Mouse (Mus musculus) ZHBTc4 (cell line): ENCODE measurements at regions not wholly inside any gene's neighbourhood (a gene's known extent, or its start where the extent isn't known, plus 50 kb on each side); places are given as distances from the start of the nearest gene placed in this dataset.
A peak's percentile ranks its signal among the peaks of the same experiment; 100 is the strongest.

ENCODE experiments used
- DNase-seq: peaks from one replicate; pipeline ENCODE4 v3.0.0-alpha.2; 2011; ENCODE audit warnings: low read depth, low spot score

DNA sequence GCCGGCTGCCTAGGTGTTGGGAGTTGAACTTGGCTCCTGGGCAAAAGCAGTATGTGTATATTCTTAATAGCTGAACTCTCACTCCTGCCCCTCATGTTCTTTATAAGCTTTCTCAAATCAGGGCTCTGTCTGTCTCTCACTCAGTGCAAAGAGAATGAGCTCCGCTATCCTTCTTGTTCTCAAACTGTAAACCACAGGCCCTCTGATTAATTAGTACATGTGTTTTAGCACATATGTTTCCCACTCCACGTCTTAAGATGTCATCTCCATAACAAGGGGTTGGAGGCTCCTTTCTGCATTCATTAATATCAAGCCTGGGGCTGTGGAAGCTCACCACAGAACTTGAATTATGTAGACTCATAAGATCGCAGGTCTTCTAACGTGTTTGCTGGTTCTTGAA, 104.7 kb downstream of the Nsun3 start:
- no peak for DNase-seq

DNA sequence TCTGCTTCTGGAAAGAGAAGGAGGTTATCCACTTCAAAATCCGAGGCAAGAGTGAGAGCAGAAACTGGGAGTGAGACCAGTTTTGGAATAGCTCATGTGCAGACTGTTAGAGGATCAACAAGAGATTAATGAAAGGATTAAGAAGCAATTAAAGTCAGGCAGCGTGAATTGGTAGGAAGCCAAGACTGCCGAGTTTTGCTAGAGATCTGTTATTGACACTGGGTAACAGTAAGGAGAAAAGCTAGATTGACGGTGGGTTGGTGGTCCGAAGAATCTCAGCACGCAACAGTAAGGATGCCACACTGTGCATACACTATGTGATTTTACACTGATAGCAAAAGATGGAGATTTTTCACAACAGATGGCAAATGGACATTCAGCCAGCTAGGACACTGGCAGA, 109.8 kb downstream of the Nsun3 start:
- DNase-seq: no peak

DNA sequence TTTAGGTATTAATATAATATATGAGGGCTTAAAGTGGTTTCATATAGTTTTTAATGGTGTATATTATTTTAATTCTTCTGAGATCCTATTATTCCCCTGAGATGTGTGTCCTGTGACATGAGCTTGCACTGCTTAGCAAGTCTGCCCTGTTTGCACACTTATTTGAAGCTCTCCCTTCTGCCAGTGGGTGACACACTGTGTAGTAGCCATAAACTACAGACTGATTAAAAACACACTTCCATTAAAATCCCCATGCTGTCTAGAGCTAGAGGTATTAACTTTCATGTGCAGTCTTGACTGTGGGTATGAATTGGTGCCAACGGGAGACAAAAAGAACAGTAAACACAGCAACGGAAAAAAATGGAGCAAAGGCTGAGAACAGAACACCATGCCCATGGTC, 129.2 kb downstream of the Nsun3 start:
- no peak for DNase-seq

DNA sequence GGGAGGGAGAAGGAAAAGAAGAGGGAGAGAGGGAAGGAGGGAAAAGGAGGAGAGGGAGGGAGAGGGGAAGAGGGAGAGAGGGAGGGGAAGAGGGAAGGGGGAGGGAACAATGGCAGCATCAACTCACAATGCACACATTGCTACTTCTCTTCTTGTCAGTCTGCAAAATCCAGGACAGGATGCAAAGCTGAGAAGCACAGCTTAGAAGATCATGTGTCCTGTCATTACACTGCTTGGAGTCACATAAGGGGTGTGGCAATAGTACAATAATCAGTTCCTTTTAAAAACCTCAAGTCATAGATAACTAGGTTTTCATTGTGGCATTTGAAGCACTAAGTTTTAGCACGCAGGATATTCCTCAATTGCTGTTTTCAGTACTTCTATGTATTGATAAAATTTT, 132.2 kb downstream of the Nsun3 start:
- no peak for DNase-seq

DNA sequence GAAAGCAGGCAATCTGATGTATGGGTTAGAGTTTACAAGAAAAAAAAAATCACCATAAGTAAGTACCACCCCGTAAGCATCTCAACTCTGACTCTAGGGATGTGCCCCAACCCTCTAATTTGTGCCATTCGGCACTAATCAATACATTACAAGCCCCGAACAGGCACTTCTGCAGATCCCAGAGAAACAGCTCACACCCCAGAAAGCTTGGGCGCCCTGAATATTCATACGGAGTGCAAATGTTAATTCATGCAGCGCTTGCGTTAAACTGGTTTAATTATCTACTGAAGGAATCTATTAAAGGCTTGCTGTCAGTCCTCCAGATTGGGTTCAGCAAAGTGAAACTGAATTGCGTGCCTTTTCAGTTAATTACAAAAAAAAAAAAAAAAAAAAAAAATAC, 132.8 kb downstream of the Nsun3 start:
- DNase-seq: no peak

DNA sequence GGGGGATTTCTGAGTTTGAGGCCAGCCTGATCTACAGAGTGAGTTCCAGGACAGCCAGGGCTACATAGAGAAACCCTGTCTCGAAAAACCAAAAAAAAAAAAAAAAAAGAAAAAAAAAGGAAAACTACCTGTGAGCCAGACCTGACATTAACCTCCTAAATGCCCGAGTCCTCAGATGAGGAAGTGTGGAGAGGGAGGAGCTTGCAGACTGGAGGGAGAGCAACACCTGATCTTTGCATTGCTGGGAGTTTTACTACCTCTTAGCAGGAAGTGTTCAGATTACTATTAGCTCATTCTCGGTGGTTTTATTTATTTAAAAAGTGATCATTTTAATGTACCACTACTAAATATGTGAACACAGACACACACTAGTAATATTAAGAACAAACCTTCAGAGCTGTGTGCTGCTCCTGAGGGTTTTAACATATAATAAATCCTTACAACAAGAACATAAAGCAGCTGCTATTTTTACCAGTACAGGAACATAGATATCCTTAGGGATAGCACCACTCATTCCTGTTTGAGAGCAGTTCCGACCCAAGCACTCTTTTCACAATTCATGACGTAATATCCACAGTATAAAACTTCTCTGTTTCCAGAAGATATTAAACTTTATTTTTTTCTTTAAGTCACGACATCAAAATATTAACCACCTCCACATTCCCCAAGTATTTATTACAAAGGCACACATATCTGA, 133.7 kb downstream of the Nsun3 start:
- no peak for DNase-seq

DNA sequence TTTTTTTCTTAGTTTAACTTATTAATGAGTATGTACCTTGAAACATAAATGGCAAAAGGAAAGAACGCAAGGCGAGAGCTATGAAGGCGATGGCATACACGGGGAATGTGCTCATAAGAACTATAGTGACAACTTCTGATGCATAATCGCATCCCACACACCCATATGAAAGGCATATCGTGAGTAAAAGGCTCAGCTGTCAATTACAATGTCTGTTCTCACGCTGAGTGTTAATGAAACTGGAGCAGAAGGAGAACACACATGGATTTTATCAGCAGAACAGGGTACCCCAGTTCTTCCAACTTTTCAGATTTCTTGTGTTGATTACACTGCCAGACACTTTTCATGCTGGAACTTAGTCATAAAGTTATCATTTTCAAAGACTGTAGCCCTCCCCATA, 135.8 kb downstream of the Nsun3 start:
- DNase-seq: no peak

DNA sequence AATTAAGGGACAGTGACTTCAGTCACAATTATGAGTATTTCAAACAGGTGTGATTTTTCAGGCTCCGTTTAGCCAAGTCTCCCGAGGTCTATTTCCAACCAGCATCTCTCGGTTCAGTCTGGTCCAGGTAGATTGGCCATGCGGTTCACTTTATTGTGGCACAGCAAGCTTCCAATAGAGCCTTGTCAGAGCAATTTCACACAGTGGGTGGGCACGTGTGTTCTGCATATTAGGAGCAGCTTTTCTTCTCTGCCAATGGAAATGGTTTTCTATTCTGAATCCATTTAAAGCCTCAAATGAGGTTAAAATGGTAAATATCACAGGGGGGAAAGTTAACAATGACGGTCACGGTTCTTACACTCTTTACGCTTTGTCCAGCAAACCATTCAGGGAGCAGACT, 138.3 kb downstream of the Nsun3 start:
- no peak for DNase-seq

DNA sequence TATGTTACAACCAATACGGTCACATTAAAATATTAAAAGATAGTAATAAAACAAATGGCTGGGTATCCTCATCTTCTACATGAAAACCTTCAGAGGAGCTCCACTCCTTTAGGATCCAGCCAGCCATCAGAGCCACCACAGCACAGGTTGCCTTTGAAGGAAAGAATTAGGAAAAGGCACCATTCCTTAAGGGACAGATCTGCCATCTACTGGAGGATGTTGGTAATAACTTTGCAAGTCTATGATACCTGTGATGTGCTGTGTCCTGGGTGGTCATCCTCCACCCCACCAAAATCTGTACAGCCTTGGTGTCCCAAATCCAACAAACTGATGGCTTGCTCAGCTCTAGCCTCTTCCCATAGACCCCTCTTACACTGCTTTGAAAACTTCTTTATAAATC, 140.5 kb downstream of the Nsun3 start:
- DNase-seq: peak; percentile 47

DNA sequence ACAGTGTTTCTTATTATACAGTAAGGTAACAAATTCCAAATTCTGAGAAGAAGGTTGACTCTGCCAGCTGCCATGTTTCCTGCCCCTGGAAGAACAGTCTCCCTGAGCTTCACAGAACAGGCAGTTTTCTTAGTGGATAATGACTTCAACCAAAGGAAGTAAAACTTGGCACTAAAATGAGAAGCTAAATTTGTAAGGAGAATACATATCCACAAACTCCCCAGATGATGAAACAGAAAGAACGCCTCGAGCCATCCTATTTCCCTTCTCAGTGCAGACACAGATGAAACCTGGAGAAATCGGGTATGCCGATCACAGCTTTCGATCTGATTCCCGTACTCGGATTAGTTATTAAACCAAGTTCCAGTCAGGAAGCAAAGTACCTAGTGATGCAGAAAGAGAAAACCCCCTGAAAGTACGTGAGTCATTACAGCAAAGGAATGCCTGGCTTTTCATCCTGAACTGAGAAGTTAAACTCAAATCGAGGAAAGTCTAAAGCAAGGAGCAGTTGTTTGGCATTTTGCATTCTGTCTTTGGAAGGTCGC, 143.7 kb downstream of the Nsun3 start:
- no peak for DNase-seq

DNA sequence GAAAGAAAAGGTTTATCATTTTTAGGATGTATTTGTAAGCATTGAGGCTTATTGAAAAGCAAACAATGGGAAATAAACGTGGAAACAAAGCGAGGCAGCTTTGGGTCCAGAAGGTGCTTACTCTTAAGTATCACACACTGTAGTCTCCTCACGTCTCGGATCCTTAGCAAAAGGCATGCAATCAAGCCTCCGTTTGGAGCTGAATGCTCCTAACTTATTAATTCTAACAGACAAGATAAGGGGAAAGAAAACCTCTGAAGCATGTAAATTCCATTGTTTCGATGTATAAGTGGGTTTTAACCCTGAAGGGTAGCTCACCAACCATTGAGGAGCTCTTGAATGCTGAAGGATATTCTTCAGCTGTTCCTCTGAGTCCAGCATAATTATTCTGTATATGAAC, 162.7 kb downstream of the Nsun3 start:
- DNase-seq: no peak

DNA sequence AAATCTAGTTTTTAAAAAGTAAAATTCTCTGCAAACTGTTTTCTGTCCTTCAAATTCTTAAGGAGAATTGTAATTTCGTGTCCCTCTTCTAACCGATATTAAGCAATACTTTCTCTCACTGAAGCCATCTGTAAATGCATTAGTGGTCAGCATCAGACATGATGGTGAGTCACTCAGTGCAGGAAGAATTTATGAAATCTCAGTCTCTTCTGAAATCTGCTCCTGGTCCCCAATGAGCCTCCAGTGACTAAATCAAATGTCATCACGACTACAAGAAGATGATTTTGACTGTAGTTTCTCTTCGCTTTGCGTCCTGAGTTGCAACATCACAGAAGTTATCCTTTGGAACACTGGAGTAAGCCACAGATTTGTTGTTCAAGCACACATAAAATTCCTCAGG, 175.7 kb downstream of the Nsun3 start:
- no peak for DNase-seq

DNA sequence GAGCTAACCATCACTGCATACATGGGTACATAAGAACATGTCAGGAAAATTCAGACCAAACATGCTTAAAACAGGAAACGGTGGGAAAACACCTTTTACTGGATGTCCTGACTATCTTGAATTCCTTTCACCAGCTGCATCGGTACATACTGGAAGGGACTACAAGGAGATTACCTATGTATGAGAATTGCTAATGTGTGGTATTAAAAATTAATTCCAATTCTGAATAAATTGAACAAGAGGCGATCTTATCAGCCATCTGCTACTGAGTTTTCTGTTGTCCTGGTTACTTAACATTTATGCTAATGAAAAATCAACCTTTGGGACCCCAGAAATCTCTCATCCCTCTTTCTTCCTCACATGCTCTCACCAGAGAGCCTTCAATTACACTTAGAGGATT, 178.0 kb downstream of the Nsun3 start:
- no peak for DNase-seq

DNA sequence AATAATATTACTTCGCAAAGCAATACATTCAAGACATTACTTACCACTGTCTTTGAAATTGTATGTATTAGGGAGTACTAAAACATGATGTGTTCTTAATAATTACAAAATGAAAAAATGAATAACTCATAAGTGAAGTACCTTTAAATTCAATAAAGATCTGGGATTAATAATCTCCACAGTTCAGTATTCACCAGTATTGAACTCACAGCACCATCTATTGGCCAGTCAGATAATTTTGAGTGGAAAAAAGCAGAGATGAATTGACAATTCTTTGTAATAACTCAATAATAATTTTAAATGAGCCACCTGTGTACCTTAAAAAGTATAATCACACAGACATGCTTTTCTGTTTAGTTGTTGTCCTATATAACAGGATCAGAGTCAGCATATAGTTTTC, 180.7 kb downstream of the Nsun3 start:
- DNase-seq: no peak

DNA sequence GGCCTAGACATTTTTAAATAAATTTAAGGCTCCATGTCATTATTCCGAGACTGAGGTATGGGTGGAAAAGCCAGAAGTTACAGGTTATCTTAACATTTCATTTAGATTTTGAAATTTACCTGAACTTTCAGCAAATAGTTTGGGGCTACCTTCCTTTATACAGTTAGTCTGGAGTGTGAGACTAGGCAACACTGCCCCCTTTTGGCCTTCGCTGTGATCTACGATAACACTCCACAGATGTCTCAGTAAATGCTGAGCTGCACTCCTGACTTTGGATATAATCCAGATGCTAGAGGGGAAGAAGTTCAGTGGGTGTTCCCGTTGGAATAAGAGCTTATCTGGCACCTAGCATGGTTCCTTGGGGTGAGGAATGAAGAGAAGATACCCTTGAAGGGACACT, 224.6 kb downstream of the Nsun3 start:
- peak; percentile 39 for DNase-seq

DNA sequence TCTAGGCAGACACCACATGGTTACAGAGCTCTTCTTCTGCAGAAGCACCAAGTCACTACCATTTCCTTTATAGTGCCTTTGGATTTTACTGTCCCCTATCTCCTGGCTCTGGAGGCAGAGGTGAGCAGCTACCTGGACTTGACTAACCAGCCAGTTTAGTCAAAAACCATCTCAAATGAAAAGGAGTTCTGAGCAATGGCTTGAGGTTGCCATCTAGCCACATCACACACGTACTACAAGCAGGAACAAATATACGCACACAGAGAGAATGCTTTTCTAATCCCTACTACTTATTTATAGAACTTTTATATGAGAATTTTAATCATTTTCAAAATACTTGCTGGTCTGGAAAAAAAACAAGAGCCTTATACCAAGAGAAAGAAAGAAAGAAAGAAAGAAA, 243.5 kb downstream of the Nsun3 start:
- no peak for DNase-seq

DNA sequence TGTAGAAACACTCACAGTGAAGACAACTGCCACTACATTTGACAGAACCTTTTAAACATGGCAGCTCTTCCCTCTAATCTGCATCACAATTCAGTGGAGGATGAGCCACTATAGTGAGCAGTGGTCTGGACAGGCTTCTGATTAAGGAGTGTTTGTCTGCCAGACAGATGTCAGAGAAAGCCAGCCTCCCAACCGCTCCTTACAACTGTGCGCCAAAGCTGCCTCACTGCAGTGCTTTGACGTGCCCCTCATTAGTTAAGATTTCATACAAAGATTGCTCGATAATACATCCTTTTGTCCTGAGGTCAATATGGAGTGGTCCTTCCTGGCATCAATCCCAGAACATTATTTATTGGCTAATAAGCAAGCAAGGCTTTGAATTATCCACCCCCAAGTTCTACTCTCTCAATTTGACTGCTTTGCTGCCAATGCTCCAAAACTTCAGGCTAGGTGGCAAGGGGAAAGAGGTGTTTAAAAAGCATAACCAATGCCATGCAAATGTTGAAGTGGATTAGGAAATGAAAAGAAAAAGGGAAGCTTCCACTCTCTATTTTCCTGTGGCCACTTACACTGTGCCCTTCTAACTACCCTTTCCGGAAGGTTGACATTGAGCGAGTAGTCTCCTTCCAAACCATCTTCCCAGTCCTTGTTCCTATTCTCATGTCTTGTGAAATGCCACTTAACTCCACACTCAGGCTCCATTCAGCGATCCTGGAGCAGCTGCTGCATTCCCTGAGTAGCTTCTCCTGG, 248.7 kb downstream of the Nsun3 start:
- DNase-seq: no peak

DNA sequence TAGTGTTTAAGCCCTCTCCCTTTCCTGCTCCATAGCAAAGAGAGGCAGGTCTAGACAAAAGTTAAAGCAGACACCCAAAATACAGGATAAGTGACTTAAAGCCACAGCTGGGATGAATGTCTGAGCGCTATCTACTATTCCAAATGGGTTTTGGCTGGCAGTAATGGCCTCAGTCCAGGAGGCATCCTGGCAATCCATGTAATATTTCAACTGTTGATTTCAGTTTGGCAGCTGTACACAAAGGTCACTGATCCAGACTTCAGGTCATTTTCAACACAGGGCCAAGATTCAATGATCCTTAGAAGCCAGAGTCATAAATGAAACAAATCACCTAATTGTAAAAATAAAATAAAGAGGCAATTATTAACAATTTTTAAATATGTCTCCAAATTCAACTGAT, 277.3 kb downstream of the Nsun3 start:
- DNase-seq: no peak

DNA sequence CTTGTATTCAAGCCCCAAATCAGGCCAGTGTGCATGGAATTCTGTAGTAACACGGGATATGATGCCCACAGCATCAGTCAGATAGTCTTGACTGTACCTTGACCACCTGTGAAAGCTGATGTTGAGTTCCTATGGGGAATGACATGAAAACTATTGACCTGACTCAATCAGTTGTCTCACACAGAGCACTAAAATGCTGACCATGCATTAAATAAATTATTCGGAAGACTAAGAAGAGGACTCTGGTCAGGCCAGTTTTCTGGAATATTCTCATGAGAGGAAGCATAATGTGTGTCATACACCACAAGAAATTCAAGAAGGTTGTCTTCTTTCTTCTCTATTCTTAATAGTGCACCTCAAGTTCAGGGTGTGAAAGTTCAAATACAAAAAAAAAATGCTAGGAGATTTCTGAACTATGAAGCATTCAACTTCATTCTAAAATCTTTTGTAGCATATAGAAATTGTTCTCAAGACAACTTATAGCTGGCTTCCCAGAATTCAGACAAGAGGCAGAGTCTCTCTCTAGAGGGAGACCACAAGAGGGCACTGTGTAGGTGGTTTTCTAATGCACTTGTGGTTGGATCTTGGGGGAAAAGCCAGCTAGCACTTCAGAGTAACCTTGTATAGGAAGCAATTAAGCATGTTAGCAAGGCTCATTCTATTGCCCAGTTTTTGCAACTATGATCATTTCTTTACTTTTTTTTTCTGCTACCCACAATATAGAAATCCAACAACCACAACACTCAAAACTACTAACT, 279.7 kb downstream of the Nsun3 start:
- peak; percentile 36 for DNase-seq

DNA sequence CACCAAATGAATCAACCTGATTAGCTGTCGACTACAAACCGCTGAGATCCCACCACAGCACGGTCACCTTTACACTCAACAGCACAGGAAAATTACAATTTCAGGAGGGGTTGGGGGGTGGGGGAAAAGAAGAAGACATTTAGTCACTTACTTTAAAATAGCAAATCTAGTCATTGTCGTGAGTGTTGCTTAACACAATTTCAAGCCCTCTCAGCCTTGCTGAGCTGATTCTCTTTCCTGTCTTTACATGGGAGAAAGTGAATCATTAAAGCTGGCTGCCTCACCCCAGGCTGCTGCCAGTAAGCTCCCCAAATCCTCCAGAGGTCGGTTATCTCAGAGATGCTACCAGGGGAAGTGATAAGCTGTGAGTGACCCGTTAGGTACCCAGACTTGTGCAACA, 285.7 kb downstream of the Nsun3 start:
- no peak for DNase-seq

DNA sequence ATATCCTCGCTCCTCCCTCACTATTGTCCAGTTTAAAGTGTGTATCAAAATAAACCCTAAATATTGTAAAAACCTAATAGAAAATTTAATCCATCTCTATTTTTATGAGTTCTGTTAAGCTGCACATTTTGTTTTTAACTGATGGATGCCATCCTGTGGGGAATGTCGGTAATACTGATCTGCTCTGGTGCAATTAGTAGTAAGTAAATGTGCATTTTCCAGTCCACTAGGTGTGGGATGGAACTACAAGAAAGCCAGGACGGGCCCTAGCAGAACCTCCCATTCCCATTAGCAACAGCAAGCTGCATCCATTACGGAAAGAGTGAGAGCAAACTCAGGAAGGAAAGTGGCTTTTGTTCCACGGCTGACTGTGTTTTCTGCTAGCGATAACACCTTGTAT, 286.3 kb downstream of the Nsun3 start:
- DNase-seq: no peak

DNA sequence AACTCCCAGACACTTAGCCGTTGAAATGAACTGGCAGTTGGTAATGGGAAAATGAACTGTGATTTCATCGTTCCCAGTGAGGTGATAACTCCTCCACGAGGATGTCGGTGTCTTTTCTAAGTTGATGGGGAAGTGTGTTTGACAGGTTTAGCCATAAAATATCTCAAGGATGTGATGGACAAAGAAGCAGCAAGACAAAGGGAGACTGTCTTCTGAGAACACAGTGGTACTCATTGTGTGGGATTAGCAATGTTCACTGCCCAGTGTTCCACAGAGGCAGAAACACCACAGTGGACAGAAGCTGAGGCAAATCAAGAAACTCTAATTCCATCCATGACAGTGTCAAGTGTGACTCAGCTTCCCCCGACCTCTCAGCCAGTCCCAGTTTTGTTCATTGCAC, 287.9 kb downstream of the Nsun3 start:
- DNase-seq: no peak

DNA sequence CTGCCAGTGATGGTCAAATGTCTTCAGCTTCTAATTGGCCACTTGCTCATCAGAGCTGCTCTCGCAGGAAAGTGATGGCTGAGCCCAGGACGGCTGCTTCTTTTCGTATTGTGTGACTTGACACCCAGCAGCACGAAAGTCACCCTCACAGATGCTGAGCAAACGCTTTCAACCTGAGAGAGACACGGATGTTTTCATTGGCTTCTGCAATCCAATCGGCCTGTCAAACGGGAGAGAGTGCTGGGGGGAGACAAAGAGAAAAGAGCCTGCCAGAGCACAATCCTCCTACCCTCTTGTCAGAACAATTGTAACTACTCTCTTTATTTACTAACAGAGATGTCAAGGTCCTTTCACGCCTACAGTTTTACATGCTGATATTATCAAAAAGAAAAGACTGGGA, 289.9 kb downstream of the Nsun3 start:
- DNase-seq: no peak
